Mouse (Mus musculus): ENCODE results near the gene Vmn1r157.
"Not testable (repeated sequence)": the region's sequence is repeated elsewhere in the genome, so short reads cannot be mapped to it uniquely, and the experiment has no call there.

The Vmn1r157 gene

GRCm38 (mm10) chr7:22761397-22761796, at the start of gene Vmn1r157:
Gene Vmn1r157, plus strand, starts transcription at chr7:22761697.
- not testable (repeated sequence) for DNase-seq (ENCODE audit: low spot score)

GRCm38 (mm10) chr7:22719610-22720009, 41.9 kb upstream of the Vmn1r157 start, which contains the start of gene Gm4567:
Gene Gm4567, minus strand, starts transcription at chr7:22719710.
- DNase-seq (ENCODE audit: low spot score): not testable (repeated sequence)

- not testable (repeated sequence) for DNase-seq (ENCODE audit: low spot score)
These were observed 14.5 kb downstream of the Vmn1r157 start for GRCm38 (mm10) chr7:22775981-22776380.

DNA sequence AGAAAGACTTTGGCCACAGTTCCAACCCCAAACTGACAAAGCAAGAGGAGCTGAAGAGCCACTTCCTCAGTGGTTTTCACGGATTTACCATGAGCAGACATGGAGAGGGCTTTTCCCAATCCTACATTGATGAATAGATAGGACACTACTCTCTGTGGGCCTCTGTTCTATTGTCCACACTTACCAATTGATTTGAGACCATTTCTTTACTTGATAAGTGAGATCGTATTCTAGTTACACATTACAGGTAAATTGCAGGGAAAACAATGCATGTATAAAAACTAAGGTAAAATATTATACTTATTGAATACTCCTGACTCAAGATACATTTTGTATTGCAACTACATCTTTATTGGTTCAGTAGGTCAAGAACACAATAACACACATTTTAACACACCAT, 29.2 kb downstream of the Vmn1r157 start, which contains the start of gene Vmn1r158:
Vmn1r158 (minus strand) TSS at position 101 of the 400 bp plus-strand sequence.
- DNase-seq (ENCODE audit: low spot score): not testable (repeated sequence)
